Mouse (Mus musculus): ENCODE measurements around the gene Pank4.

Gene Pank4

GRCm38 (mm10) chr4:154942632-154943322, 21.1 kb upstream of the Pank4 start:
- DNase-seq (ENCODE audit: extremely low read depth, low read depth, low spot score): no peak

DNA sequence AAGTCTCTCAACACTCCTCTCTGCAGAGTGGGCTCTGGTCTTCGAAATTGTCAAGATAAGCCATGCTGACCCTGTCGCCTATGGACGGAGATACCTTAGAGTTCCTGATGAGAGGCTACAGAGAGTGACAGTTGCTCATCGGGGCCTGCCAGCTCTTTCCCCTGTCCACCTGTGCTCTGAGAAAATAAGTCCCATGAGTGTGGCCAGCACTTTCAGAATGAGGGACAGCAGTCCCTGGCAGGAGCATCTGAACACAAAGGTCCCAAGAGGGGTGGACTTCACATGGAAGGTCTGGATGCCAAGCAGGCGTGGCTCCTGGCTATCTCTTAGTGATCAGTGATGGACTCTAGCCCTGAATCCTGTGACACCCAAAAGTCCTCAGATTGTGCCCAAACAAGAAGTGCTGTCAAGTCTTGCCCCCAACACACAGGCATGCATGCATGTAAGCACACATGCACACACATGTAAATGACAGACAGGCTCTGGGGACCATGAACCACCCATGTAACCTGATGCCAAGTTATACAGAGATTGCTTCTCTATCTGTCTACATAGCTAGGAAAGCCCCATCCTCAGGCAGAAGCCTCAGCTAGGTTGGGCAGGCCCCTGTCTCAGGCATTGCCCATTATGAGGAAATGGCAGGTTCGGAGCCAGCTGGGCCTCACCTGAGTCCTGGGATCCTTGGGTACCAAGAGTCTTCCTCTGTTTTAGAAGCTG, 20.4 kb upstream of the Pank4 start:
- DNase-seq (ENCODE audit: extremely low read depth, low read depth, low spot score): no peak

DNA sequence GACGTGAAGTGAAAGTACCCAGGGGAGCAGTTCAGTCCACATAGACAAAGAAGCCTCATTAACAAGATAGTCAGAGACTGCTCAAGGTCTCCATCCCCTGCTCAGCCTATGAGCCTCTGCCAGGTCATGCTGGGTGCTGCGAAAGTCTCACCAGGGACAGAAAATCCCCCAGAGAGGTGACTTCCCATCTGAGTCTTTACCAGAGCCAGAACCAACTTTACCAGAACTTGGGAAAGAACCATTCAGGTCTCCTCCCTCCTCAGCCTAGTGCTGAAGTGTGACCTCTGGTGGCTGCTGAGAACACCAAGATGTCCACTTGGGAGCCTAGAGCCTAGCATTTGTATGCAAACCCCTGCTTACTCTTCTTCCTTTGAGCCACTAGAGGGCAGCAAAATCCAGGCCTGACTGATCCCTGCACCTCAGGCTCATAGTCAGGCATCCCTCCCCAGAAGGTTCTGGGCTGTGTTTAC, 19.8 kb upstream of the Pank4 start:
- DNase-seq (ENCODE audit: extremely low read depth, low read depth, low spot score): no peak

DNA sequence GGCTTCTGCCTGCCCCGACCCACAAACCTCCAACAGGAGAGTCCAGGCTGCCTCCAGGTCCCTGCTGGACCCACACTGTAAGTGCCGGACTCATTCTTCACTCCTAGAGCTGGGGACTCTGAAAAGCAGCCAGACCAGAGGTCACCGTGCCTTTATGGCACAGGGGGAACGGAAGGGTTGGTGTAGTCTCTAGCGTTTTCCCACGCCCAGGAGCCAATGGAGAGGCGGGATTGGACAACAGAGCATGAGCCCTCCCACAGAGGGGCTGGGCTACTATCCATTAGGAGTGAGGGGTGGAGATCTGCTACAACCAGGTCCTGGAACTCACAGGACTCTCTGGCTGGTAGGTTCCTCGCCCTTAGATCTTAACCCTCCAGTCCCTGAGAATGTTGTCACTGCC, 17.6 kb upstream of the Pank4 start:
- no peak for DNase-seq (ENCODE audit: extremely low read depth, low read depth, low spot score)

GRCm38 (mm10) chr4:154948066-154948939, 15.6 kb upstream of the Pank4 start:
- no peak for DNase-seq (ENCODE audit: extremely low read depth, low read depth, low spot score)

- no peak for DNase-seq (ENCODE audit: extremely low read depth, low read depth, low spot score)
These were observed 14.9 kb upstream of the Pank4 start for GRCm38 (mm10) chr4:154948940-154949588.

DNA sequence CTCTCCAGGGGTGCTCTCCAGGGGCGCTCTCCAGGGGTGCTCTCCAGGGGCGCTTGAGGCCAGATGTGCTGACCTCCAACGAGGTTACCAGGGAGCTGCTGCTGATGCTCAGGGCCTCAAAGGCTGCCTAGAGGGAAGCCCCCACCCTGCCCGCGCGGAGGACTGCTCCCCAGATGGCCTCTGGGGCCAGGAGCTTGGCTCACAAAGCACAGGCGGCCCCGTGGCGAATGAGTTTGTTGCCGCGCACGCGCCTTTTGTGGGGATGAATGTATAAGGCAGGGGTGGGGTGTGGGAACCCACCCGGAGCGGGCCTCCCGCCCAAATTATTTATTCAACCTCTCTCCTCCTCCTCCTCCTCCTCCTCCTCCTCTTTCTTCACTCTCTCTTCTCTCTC, 14.3 kb upstream of the Pank4 start:
- no peak for DNase-seq (ENCODE audit: extremely low read depth, low read depth, low spot score)

GRCm38 (mm10) chr4:154952461-154953241, 11.3 kb upstream of the Pank4 start:
- no peak for DNase-seq (ENCODE audit: extremely low read depth, low read depth, low spot score)

- DNase-seq (ENCODE audit: extremely low read depth, low read depth, low spot score): no peak
These were observed 7.3 kb upstream of the Pank4 start for GRCm38 (mm10) chr4:154956604-154957003.

- no peak for DNase-seq (ENCODE audit: extremely low read depth, low read depth, low spot score)
These were observed 6.5 kb upstream of the Pank4 start for GRCm38 (mm10) chr4:154957289-154957993.

GRCm38 (mm10) chr4:154958171-154958570, 5.8 kb upstream of the Pank4 start:
- DNase-seq (ENCODE audit: extremely low read depth, low read depth, low spot score): no peak

GRCm38 (mm10) chr4:154958621-154959020, 5.3 kb upstream of the Pank4 start:
- no peak for DNase-seq (ENCODE audit: extremely low read depth, low read depth, low spot score)

DNA sequence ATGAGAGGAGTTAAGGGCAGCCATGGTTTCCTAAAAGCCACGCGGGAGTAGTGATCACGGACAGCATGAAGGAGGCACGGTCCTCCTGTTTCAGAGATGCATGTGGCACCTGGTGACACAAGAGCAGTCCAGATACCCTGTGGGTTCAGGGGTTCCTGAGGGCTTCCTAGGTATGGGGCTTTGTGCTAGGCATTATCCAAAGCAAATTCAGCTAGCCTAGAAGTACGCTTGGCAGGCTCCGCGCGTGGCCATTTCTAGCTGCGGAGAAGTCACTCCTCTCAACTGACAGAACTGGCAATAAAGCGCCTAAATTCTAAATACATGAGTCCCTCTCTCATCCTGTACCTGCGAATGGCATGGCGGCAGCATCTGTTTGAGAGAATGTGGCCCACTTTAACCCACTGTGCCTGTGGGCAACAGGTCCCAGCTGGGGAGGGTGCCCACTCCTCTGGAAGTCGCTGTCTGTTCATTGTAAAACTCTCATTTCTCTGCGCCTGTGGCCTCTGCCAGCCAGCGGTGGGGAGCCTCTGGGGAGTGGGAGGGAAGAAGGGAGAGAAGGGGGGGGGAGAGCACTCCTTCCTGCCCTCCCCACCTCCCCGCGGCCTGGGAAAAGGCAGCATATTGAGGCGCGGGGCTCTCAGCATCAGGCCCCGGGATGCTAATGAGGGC, 3.8 kb upstream of the Pank4 start:
- no peak for DNase-seq (ENCODE audit: extremely low read depth, low read depth, low spot score)

DNA sequence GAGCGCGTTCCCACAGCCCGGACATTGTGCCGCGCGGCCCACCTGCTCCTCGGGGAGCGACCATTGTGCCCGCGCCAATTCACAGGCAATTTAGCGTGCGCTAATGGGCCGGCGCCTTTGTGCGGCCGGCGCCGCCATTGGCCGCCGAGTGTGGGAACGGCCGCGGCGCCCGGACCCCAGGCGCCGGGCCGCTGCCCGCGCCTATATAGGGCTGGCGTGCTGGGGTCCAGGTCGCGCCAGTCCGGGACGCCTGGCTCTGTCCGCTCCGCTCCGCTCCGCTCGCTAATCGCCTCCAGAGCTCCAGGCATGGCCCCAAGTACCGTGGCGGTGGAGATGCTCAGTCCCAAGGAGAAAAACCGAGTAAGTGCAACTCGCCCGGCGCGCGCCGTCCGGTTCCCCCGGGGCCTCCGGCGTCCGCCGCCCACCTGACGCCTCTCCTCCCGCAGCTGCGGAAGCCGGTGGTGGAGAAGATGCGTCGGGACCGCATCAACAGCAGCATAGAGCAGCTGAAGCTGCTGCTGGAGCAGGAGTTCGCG, 3.2 kb upstream of the Pank4 start, which contains the start of gene Hes5:
Gene Hes5 (plus strand): TSS at position 234 of the 536 bp plus-strand sequence.
- DNase-seq (ENCODE audit: extremely low read depth, low read depth, low spot score): no peak

DNA sequence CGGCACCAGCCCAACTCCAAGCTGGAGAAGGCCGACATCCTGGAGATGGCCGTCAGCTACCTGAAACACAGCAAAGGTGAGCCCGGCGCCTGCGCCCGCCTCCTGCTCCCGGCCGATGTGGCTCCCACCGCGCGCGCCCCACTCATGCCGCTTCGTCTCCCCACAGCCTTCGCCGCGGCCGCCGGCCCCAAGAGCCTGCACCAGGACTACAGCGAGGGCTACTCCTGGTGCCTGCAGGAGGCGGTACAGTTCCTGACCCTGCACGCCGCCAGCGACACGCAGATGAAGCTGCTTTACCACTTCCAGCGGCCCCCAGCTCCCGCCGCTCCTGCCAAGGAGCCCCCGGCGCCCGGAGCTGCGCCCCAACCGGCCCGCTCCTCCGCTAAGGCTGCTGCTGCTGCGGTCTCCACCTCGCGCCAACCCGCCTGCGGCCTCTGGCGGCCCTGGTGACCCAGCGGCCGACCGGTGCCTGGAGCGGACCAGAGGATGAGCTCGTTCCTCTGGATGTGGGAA, 2.6 kb upstream of the Pank4 start:
- no peak for DNase-seq (ENCODE audit: extremely low read depth, low read depth, low spot score)

DNA sequence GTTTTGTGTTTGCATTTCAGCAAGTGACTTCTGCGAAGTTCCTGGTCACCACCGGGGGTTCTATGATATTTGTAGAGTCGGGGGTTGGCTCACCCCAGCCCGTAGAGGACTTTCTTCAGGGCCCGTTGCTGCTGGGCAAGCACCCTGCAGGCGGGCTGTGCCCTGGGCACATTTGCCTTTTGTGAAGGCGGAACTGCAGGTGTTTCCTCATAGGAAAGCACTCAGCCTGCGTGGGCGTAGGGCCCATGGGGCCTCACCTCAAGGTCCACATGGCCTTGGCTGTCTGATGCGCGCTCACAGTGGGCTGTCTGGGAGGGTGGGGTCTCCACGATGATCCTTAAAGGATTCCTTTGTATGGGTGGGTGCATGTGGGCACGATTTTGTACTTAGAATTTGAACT, 2.0 kb upstream of the Pank4 start:
- no peak for DNase-seq (ENCODE audit: extremely low read depth, low read depth, low spot score)

DNA sequence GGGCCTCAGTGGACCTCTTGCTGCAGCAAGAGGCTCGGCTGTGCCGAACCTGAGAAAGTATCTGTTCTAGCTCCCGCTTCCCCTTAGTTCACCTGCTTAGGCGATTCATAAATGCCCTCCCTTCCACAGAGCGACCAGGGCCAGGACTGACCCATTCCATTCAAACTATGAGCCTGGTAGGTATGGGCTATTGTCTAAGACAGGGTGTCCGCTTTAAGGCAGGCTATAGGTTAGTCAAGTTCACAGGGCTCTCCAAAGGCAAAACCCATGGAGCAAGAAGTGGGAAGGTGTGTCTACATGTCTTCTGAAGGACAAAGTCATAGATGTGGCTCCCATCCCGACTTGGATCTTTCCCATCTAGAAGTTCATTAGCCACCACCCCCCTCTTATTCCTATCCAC, 1.2 kb upstream of the Pank4 start:
- no peak for DNase-seq (ENCODE audit: extremely low read depth, low read depth, low spot score)

GRCm38 (mm10) chr4:154963190-154963836, 610 bp upstream of the Pank4 start:
- no peak for DNase-seq (ENCODE audit: extremely low read depth, low read depth, low spot score)

Data from fat pad, adult 2 months (tissue).